8 mouse cellular contexts compared by ENCODE assay signal in the genomic region with DNA sequence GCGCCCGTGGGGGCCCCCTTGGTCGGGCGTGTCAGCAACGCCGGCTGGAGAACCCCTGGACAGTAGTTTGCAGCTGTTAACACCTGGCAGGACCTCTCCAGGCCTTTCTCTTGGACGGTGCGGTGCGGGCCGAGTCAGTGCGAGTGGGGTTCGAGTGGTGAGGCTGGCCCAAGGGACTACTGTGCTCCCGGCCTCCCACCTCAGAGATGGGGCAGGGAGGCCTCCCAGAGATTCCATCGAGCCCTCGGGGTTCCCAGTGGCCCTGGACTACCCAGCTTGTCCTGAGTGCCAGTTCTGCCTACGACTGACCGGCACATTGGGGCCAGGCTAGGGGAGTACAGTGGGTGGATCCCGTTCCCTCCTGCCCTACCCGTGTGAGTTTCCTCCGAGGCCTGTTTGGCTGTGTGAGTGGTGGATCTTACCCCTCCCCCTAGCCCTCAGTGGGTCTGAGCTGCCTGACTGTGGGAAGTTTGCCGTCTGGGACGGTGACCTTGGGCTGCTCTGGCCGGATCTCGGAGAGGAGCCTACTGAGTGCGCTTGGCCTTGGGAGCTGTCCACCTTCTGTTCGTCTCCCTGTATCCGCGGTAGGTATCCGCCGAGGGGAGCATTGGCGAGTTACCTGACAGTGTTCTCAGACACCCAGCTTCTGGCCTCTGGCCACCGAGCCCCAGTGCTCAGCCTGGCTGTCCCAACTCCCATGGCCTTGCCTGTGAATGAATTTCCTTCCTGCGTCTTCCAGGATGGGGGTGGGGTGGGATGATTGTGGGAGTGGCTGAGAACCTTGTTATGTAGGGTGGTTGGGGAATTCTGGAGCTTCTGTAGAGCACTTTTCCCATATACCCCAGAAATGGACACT. TPM values are rescaled to one million over a fixed set of nuclear protein-coding genes. Genes with fewer than 3 reads are reported as not detected.
DNase-seq lines count a peak whose midpoint lies in the region; ATAC-seq and TF ChIP-seq lines count a peak whose summit lies in the region.

No protein-coding gene starts in this region.

- peaks cover 21% of the 10 kb centered on the region for H3K27me3 ChIP-seq in forebrain, embryonic 11.5 days (ENCODE audit: control insufficient read depth, insufficient read depth, low read length)

- intact Hi-C loops in heart, postnatal 14 days (cut with DNase I): no loop called here
- intact Hi-C loops in left cerebral cortex, adult 2 months (cut with DNase I): loop anchor here (2.0 kb wide), 1 partner anchor 30 kb away; no protein-coding TSS in a partner anchor

- peak overlapping the region; percentile 86 for H3K4me3 ChIP-seq in forebrain, embryonic 11.5 days (ENCODE audit: low read depth, low read length)
- H3K4me3 ChIP-seq in left cerebral cortex, adult 2 months: peak overlapping the region; percentile 98
- H3K4me3 ChIP-seq in macrophage (ENCODE audit: inconsistent target): peak overlapping the region; percentile 85

- H3K4me1 ChIP-seq in forebrain, embryonic 11.5 days (replicated peaks; ENCODE audit: control insufficient read depth, insufficient read depth, low read length): peaks cover 45% of the 10 kb centered on the region

- H3K36me3 ChIP-seq in forebrain, embryonic 11.5 days (ENCODE audit: control insufficient read depth, insufficient read depth, low read length): no peaks in the 10 kb centered on the region
- H3K36me3 ChIP-seq in macrophage (ENCODE audit: inconsistent target): no peaks in the 10 kb centered on the region

- under 1% methylated on average over 33 of the region's 33 CpGs for WGBS in forebrain, embryonic 11.5 days
- 0% methylated on average over 33 of the region's 33 CpGs for WGBS in macrophage (ENCODE audit: missing documents)

- DNase-seq in cerebellum, adult 11 months: peak; percentile 71
- DNase-seq in brain, adult 2 months (ENCODE audit: low read depth, low spot score): peak; percentile 85
- peak; percentile 66 for DNase-seq in forebrain, embryonic 11.5 days (ENCODE audit: low spot score)
- DNase-seq in heart, postnatal 14 days: peak; percentile 77
- DNase-seq in left cerebral cortex, adult 2 months (ENCODE audit: extremely low spot score in 1 of 2, low spot score in 2 of 2): peak; percentile 56 to 61
- DNase-seq in right cerebral cortex, postnatal 25 days: peak; percentile 47

- no peak for ATAC-seq in cerebellum, adult (ENCODE audit: insufficient number of reproducible peaks, low FRiP score, low TSS enrichment)
- peak; percentile 6; the same call in 1 of the 2 replicates for ATAC-seq in forebrain, embryonic 11.5 days (replicated peaks; ENCODE audit: low FRiP score)

- TF ChIP-seq CTCF in left cerebral cortex, adult 2 months (IDR thresholded peaks at IDR 0.05): no peak

- H3K27ac ChIP-seq in forebrain, embryonic 11.5 days (ENCODE audit: low read depth, low read length): peak overlapping the region; percentile 91
- peak overlapping the region; percentile 95 for H3K27ac ChIP-seq in left cerebral cortex, adult 2 months
- H3K27ac ChIP-seq in macrophage: peak overlapping the region; percentile 82

- peaks cover 54% of the 10 kb centered on the region for H3K79me2 ChIP-seq in macrophage (ENCODE audit: inconsistent target)

- no peaks in the 10 kb centered on the region for H3K9me3 ChIP-seq in forebrain, embryonic 11.5 days (ENCODE audit: control insufficient read depth, low read length)

- H3K9ac ChIP-seq in forebrain, embryonic 11.5 days (ENCODE audit: low read length): peak overlapping the region; percentile 80

- peak overlapping the region; percentile 94 for H3K4me2 ChIP-seq in forebrain, embryonic 11.5 days (ENCODE audit: low read depth, low read length, severe bottlenecking)

RNA-seq across cellular contexts. Expression of a gene that starts 1.0 kb away (rescaled TPM):
- polyA plus RNA-seq in forebrain, embryonic 11.5 days (2014; fragmentation: Nextera tagmentation; extraction: Ambion mirVana): 17.3 and 19.7 TPM in 2 replicates
- 100 to 1,000 TPM; 128 to 130 TPM for total RNA-seq in heart, postnatal 14 days (2021)
- total RNA-seq in left cerebral cortex, adult 2 months (2021): 100 to 1,000 TPM; 223 to 225 TPM
- 100 to 1,000 TPM in 17 of 26 experiments, 10 to 100 TPM in 9; 29.4 to 174 (median 111) TPM for total RNA-seq in macrophage (2018; cell fraction: chromatin; rRNA removed)
- total RNA-seq in macrophage (2018; cell fraction: cytosol; rRNA removed): 10 to 100 TPM; 29.8 to 74.5 (median 47.8) TPM
- 100 to 1,000 TPM in 10 of 26 experiments, 10 to 100 TPM in 16; 36.8 to 163 (median 85.6) TPM for total RNA-seq in macrophage (2018; cell fraction: nucleus; rRNA removed)
- polyA plus RNA-seq in macrophage (2018): 37.8 to 68.1 TPM (median 46.3 TPM) in 3 replicates
